Mouse (Mus musculus) midbrain, postnatal 0 days (tissue): ENCODE measurements around the gene Suox. TPM values are rescaled to one million over a fixed set of nuclear protein-coding genes. Genes with fewer than 3 reads are reported as not detected.
"Not testable (repeated sequence)": the region's sequence is repeated elsewhere in the genome, so short reads cannot be mapped to it uniquely, and the experiment has no call there.

Source experiments
- ATAC-seq: fragments of 200-750 bp; cut with Nextera tagmentation; 2 replicates; pipeline ENCODE4 v1.8.0; 2017; ENCODE audit warnings: moderate number of reproducible peaks, mild to moderate bottlenecking, moderate TSS enrichment, moderate library complexity; ENCODE audit not compliant: low FRiP score
- DNase-seq: peaks from one replicate; pipeline ENCODE4 v3.0.0-alpha.2; 2015; ENCODE audit warnings: low spot score
- H3K27ac ChIP-seq: fragments of 300-500 bp; sonication (generic); 2 replicates; pipeline ENCODE4 v1.5.1; 2014; ENCODE audit warnings: low read depth, mild to moderate bottlenecking, low read length, mixed read lengths
- H3K27me3 ChIP-seq: fragments of 300-500 bp; sonication (generic); 2 replicates; pipeline ENCODE4 v1.6.1; 2014; ENCODE audit warnings: low read length, control low read depth, mixed read lengths; ENCODE audit not compliant: insufficient read depth
- H3K36me3 ChIP-seq: fragments of 300-500 bp; sonication (generic); 2 replicates; pipeline ENCODE4 v1.6.1; 2014; ENCODE audit warnings: low read length, control low read depth, mixed read lengths; ENCODE audit not compliant: insufficient read depth
- H3K4me1 ChIP-seq: fragments of 300-500 bp; sonication (generic); 2 replicates; pipeline ENCODE4 v1.6.1; 2014; ENCODE audit warnings: mild to moderate bottlenecking, control low read depth, antibody characterized with exemption, low read length, mixed read lengths; ENCODE audit not compliant: insufficient read depth
- H3K4me2 ChIP-seq: fragments of 300-500 bp; sonication (generic); 2 replicates; pipeline ENCODE4 v1.6.1; 2014; ENCODE audit warnings: low read depth, mild to moderate bottlenecking, low read length, mixed read lengths; ENCODE audit not compliant: poor library complexity, severe bottlenecking
- H3K4me3 ChIP-seq: fragments of 300-500 bp; sonication (generic); 2 replicates; pipeline ENCODE4 v1.5.1; 2014; ENCODE audit warnings: low read depth, mild to moderate bottlenecking, low read length, moderate library complexity
- H3K9ac ChIP-seq: fragments of 300-500 bp; sonication (generic); replicated peaks from 2 replicates; pipeline ENCODE4 v1.6.1; 2014; ENCODE audit warnings: mild to moderate bottlenecking, low read length, moderate library complexity, mixed read lengths; ENCODE audit not compliant: poor library complexity, severe bottlenecking
- H3K9me3 ChIP-seq: fragments of 300-500 bp; sonication (generic); 2 replicates; pipeline ENCODE4 v1.6.1; 2016; ENCODE audit warnings: low read length, control low read depth
- CTCF ChIP-seq: IDR thresholded peaks from 2 replicates; pipeline ENCODE4 v1.5.1; 2016; ENCODE audit warnings: antibody characterized with exemption, mild to moderate bottlenecking
- WGBS: fragments of 180-500 bp; shearing (Covaris S2); extraction: QIAGEN DNeasy Blood & Tissue Kit; methylation state at CpG from one replicate; pipeline ENCODE4 v1.1.7; 2014; 5-methylcytosine and 5-hydroxymethylcytosine counted together
- polyA plus RNA-seq: library from polyadenylated mRNA; unstranded; fragments of >200 nt; fragmentation: Nextera tagmentation; extraction: Ambion mirVana; gene quantifications from 2 replicates; pipeline ENCODE4 v1.2.1, GENCODE M21; 2015
- total RNA-seq: library from RNA; depleted of rRNA; stranded (reverse); fragments of >200 nt; gene quantifications from 2 replicates; pipeline ENCODE4 v1.2.3, GENCODE M21; 2014

Gene Suox
- total and polyA plus RNA-seq, 2 experiments from 2014 or later, result 8.9 to 15.7 TPM

GRCm38 (mm10) chr10:128626311-128627310, 47.3 kb downstream of the Suox start, which contains the start of gene Rps26:
Gene Rps26, minus strand, starts transcription at chr10:128626747.
- Histone ChIP-seq H3K27ac (peak within 1 kb of the TSS; percentile 79), H3K9ac (peak within 1 kb of the TSS; percentile 72), H3K4me3 (peak within 1 kb of the TSS; percentile 57), H3K27me3 (no peaks in the 10 kb centered on the region), H3K4me2 (peak within 1 kb of the TSS; percentile 76), H3K4me1 (peaks cover 6% of the 10 kb centered on the region), H3K9me3 (no peaks in the 10 kb centered on the region), H3K36me3 (peaks cover 10% of the 10 kb centered on the region)
- DNase-seq (peak; percentile 100), ATAC-seq (peak; percentile 94)
- peak; percentile 72 for TF ChIP-seq CTCF
- under 1% methylated on average over 40 of the region's 40 CpGs for WGBS

GRCm38 (mm10) chr10:128625287-128625894, 48.5 kb downstream of the Suox start:
- no peak for TF ChIP-seq CTCF
- 47% methylated on average over 7 of the region's 7 CpGs for WGBS
- Histone ChIP-seq H3K27me3 (no peaks in the 10 kb centered on the region), H3K36me3 (peaks cover 10% of the 10 kb centered on the region), H3K9me3 (no peaks in the 10 kb centered on the region), H3K27ac (peak overlapping the region; percentile 58; the same call in 1 of the 2 replicates), H3K4me2 (peak overlapping the region; percentile 76), H3K4me1 (peaks cover 6% of the 10 kb centered on the region), H3K9ac (peak overlapping the region; percentile 72), H3K4me3 (peak overlapping the region; percentile 57)
- DNase-seq (no peak), ATAC-seq (no peak)

- not testable (repeated sequence) for H3K9me3 ChIP-seq, H3K4me1 ChIP-seq, H3K9ac ChIP-seq, ATAC-seq, H3K4me3 ChIP-seq, H3K4me2 ChIP-seq, H3K27me3 ChIP-seq, DNase-seq, H3K27ac ChIP-seq
- H3K36me3 ChIP-seq, result peaks cover 10% of the 10 kb centered on the region
- WGBS, result 88% methylated on average over 3 of the region's 4 CpGs
These were observed 50.7 kb downstream of the Suox start for GRCm38 (mm10) chr10:128623106-128623613.

- 79% methylated on average over 4 of the region's 4 CpGs for WGBS
- no peak for TF ChIP-seq CTCF
These were observed 51.2 kb downstream of the Suox start for GRCm38 (mm10) chr10:128622702-128623101.

GRCm38 (mm10) chr10:128621986-128622520, 51.8 kb downstream of the Suox start:
- peaks cover 10% of the 10 kb centered on the region for H3K36me3 ChIP-seq
- DNase-seq (no peak), ATAC-seq (no peak)
- peaks cover 6% of the 10 kb centered on the region for H3K4me1 ChIP-seq
- no peak overlapping the region for H3K27ac ChIP-seq
- 73% methylated on average over 3 of the region's 3 CpGs for WGBS
- no peaks in the 10 kb centered on the region for H3K27me3 ChIP-seq
- no peaks in the 10 kb centered on the region for H3K9me3 ChIP-seq
- no peak overlapping the region for H3K4me2 ChIP-seq
- no peak overlapping the region for H3K9ac ChIP-seq
- no peak; the same call in 1 of the 2 replicates for TF ChIP-seq CTCF
- H3K4me3 ChIP-seq, result no peak overlapping the region

More at GRCm38 (mm10) chr10:128622702-128623101, 51.2 kb downstream of the Suox start:
- no peaks in the 10 kb centered on the region for H3K27me3 ChIP-seq
- H3K4me3 ChIP-seq, result no peak overlapping the region
- DNase-seq (no peak), ATAC-seq (no peak)
- H3K9me3 ChIP-seq, result no peaks in the 10 kb centered on the region
- peaks cover 10% of the 10 kb centered on the region for H3K36me3 ChIP-seq
- H3K9ac ChIP-seq, result no peak overlapping the region
- no peak overlapping the region for H3K4me2 ChIP-seq
- H3K27ac ChIP-seq, result no peak overlapping the region
- H3K4me1 ChIP-seq, result peaks cover 6% of the 10 kb centered on the region
